In the genomic region with DNA sequence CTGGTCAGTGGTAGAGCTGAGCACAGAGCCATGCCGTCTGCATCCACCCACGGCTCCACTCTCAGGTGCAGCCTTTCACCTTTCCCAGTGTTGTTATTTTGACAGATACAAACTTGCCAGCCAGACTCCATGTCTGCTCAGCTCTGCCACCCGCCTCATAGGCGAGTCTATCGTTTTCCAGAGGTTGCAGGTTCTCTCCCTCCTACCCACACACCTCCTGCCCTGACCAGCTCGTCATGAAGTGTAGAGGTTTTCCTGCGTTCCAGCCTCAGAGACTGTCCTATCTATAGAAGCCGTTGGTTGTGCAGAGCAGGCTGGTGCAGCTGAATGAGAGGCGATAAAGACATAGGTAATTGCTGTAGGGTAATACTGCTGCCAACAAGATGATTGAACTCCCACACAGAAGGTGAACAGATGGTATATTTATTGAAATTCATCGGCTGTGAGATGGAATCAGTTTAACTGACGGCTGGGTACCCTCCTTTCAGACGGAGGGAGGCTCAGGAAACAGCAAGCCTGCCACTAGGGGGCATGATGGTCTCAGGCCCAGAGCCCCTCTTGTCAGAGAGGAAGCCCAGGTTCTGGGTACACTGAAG, we compare ENCODE assay signal across 9 mouse cellular contexts. TPM values are rescaled to one million over a fixed set of nuclear protein-coding genes. Genes with fewer than 3 reads are reported as not detected.
A peak's percentile ranks its signal among the peaks of the same experiment; 100 is the strongest.
DNase-seq lines count a peak whose midpoint lies in the region; ATAC-seq and TF ChIP-seq lines count a peak whose summit lies in the region.
"Had no signal": no experiment of that assay in that cellular context is flagged by ENCODE, and none has a peak within 500 bp of the region (broad histone marks: within the 10 kb centered on the region; RNA-seq: fewer than 3 reads in every experiment).

No protein-coding gene starts in this region.

- no peak overlapping the region for H3K9ac ChIP-seq in intestine, embryonic 14.5 days (ENCODE audit: low read length)
- H3K9ac ChIP-seq in intestine, embryonic 16.5 days (ENCODE audit: low read depth, low read length), result no peak overlapping the region
- peak overlapping the region; percentile 23 for H3K9ac ChIP-seq in forebrain, postnatal 0 days
- H3K9ac ChIP-seq: embryonic facial prominence, embryonic 12.5 days had no signal

- no peak overlapping the region for H3K4me3 ChIP-seq in intestine, embryonic 14.5 days (ENCODE audit: low read depth, low read length)
- H3K4me3 ChIP-seq in intestine, embryonic 16.5 days (ENCODE audit: low read length), result no peak overlapping the region
- H3K4me3 ChIP-seq in forebrain, postnatal 0 days (ENCODE audit: low read depth, low read length), result no peak overlapping the region
- H3K4me3 ChIP-seq: embryonic facial prominence, embryonic 12.5 days had no signal

- no peaks in the 10 kb centered on the region for H3K36me3 ChIP-seq in intestine, embryonic 14.5 days (ENCODE audit: control insufficient read depth, insufficient read depth, low read length)
- H3K36me3 ChIP-seq in intestine, embryonic 16.5 days (ENCODE audit: control insufficient read depth, insufficient read depth, low read length), result no peaks in the 10 kb centered on the region
- no peaks in the 10 kb centered on the region for H3K36me3 ChIP-seq in forebrain, postnatal 0 days (ENCODE audit: insufficient read depth)
- H3K36me3 ChIP-seq: embryonic facial prominence, embryonic 12.5 days had no signal

- no peaks in the 10 kb centered on the region for H3K9me3 ChIP-seq in intestine, embryonic 14.5 days (ENCODE audit: control insufficient read depth, low read length)
- H3K9me3 ChIP-seq in intestine, embryonic 16.5 days (ENCODE audit: control insufficient read depth, low read length), result no peaks in the 10 kb centered on the region
- H3K9me3 ChIP-seq in forebrain, postnatal 0 days (ENCODE audit: low read length), result no peaks in the 10 kb centered on the region
- H3K9me3 ChIP-seq: embryonic facial prominence, embryonic 12.5 days had no signal

- ATAC-seq in intestine, embryonic 14.5 days (replicated peaks; ENCODE audit: low FRiP score, low TSS enrichment, low read depth), result no peak
- no peak for ATAC-seq in intestine, embryonic 16.5 days
- ATAC-seq in forebrain, postnatal 0 days, result peak; percentile 98

- no peak overlapping the region for H3K4me2 ChIP-seq in intestine, embryonic 14.5 days (ENCODE audit: low read length)
- no peak overlapping the region for H3K4me2 ChIP-seq in intestine, embryonic 16.5 days (ENCODE audit: low read depth, low read length)
- no peak overlapping the region for H3K4me2 ChIP-seq in forebrain, postnatal 0 days (ENCODE audit: low read depth)
- H3K4me2 ChIP-seq: embryonic facial prominence, embryonic 12.5 days had no signal

- 55% methylated on average over 12 of the region's 12 CpGs for WGBS in intestine, embryonic 14.5 days
- WGBS in intestine, embryonic 16.5 days, result 50% methylated on average over 12 of the region's 12 CpGs
- WGBS in forebrain, postnatal 0 days, result 31% methylated on average over 12 of the region's 12 CpGs

- peak; percentile 67 for DNase-seq in intestine, embryonic 14.5 days (ENCODE audit: low spot score)
- peak; percentile 22 to 34 for DNase-seq in cerebellum, adult 18-20 months
- DNase-seq in forebrain, postnatal 0 days, result peak; percentile 92
- DNase-seq in kidney, postnatal 4 days, result peak; percentile 77 to 78
- peak; percentile 43 for DNase-seq in lung, postnatal 10 days
- DNase-seq in right cerebral cortex, postnatal 25 days, result peak; percentile 76
- DNase-seq in B cell, adult 2 months, result no peak

- no peak overlapping the region for H3K27ac ChIP-seq in intestine, embryonic 14.5 days (ENCODE audit: low read depth)
- H3K27ac ChIP-seq in intestine, embryonic 16.5 days (ENCODE audit: low read length), result no peak overlapping the region
- H3K27ac ChIP-seq in forebrain, postnatal 0 days (ENCODE audit: low read depth, low read length), result peak overlapping the region; percentile 65
- H3K27ac ChIP-seq: embryonic facial prominence, embryonic 12.5 days had no signal

- H3K27me3 ChIP-seq in intestine, embryonic 14.5 days (replicated peaks; ENCODE audit: control insufficient read depth, insufficient read depth, low read length), result no peaks in the 10 kb centered on the region
- H3K27me3 ChIP-seq in intestine, embryonic 16.5 days (replicated peaks; ENCODE audit: control insufficient read depth, insufficient read depth, low read length), result no peaks in the 10 kb centered on the region
- H3K27me3 ChIP-seq in forebrain, postnatal 0 days (ENCODE audit: insufficient read depth, low read length), result no peaks in the 10 kb centered on the region
- H3K27me3 ChIP-seq: embryonic facial prominence, embryonic 12.5 days had no signal

- peak; percentile 93 for TF ChIP-seq CTCF in forebrain, postnatal 0 days (IDR thresholded peaks at IDR 0.05; ENCODE audit: low read depth)

- H3K4me1 ChIP-seq in intestine, embryonic 14.5 days (replicated peaks; ENCODE audit: control insufficient read depth, insufficient read depth, low read length), result no peaks in the 10 kb centered on the region
- no peaks in the 10 kb centered on the region for H3K4me1 ChIP-seq in intestine, embryonic 16.5 days (ENCODE audit: control insufficient read depth, insufficient read depth, low read length)
- H3K4me1 ChIP-seq in forebrain, postnatal 0 days (ENCODE audit: insufficient read depth), result no peaks in the 10 kb centered on the region
- H3K4me1 ChIP-seq: embryonic facial prominence, embryonic 12.5 days had no signal

RNA-seq across cellular contexts. Expression of gene Syt16, which starts 58.0 kb away (rescaled TPM):
- polyA plus RNA-seq in intestine, embryonic 14.5 days (2014; fragmentation: Nextera tagmentation; extraction: Ambion mirVana), result 1.8 and 1.9 TPM in 2 replicates
- 0.82 and 1.1 TPM in 2 replicates for polyA plus RNA-seq in intestine, embryonic 16.5 days (2015; fragmentation: Nextera tagmentation; extraction: Ambion mirVana)
- total RNA-seq in forebrain, postnatal 0 days (2014; rRNA removed), result 114 TPM in 2 replicates
- 95.2 and 102 TPM in 2 replicates for polyA plus RNA-seq in forebrain, postnatal 0 days (2015; fragmentation: Nextera tagmentation; extraction: Ambion mirVana)

Comparison
In these comparisons a context has a peak if more than half of its experiments do, and no peak if none do; other contexts are left out.
1. DNase-seq: peak in intestine, embryonic 14.5 days (single experiment), cerebellum, adult 18-20 months (2 of 2), forebrain, postnatal 0 days (single experiment), kidney, postnatal 4 days (2 of 2), lung, postnatal 10 days (single experiment) and right cerebral cortex, postnatal 25 days (single experiment); none in B cell, adult 2 months (0 of 2).
2. RNA of gene Syt16, which starts 58.0 kb away (polyA plus RNA-seq): 95.2 to 102 TPM in forebrain, postnatal 0 days; 1.8 to 1.9 TPM in intestine, embryonic 14.5 days and 0.82 to 1.1 TPM in intestine, embryonic 16.5 days; every median in the first group is over 10 times any median in the second.